Mouse (Mus musculus) heart, embryonic 14.5 days (tissue): ENCODE measurements around the gene Slc4a7. TPM values are rescaled to one million over a fixed set of nuclear protein-coding genes. Genes with fewer than 3 reads are reported as not detected.

Experiments
- ATAC-seq: fragments of 200-750 bp; cut with Nextera tagmentation; 2 replicates; pipeline ENCODE4 v1.8.0; 2017; ENCODE audit warnings: low read depth, moderate TSS enrichment; ENCODE audit not compliant: insufficient number of reproducible peaks, insufficient read depth, low FRiP score
- H3K27ac ChIP-seq, 2 experiments: fragments of 200-500 bp in 1 of 2; fragments of 300-500 bp in 1 of 2; sonication (generic) in 1 of 2; replicated peaks in 1 of 2; 2 replicates each; pipeline ENCODE4 v1.5.1; 2012 to 2014; ENCODE audit warnings: low read depth in 2 of 2, low read length in 2 of 2, control low read depth in 1 of 2, mild to moderate bottlenecking in 1 of 2, mixed read lengths in 1 of 2; ENCODE audit not compliant: control insufficient read depth in 1 of 2, insufficient read depth in 1 of 2
- H3K27me3 ChIP-seq: fragments of 300-500 bp; sonication (generic); 2 replicates; pipeline ENCODE4 v1.6.1; 2014; ENCODE audit warnings: mild to moderate bottlenecking, low read length, control low read depth; ENCODE audit not compliant: control insufficient read depth, insufficient read depth
- H3K36me3 ChIP-seq: fragments of 300-500 bp; sonication (generic); 2 replicates; pipeline ENCODE4 v1.6.1; 2014; ENCODE audit warnings: mild to moderate bottlenecking, control low read depth, low read length, mixed read lengths; ENCODE audit not compliant: control insufficient read depth, insufficient read depth
- H3K4me1 ChIP-seq, 2 experiments: fragments of 200-500 bp in 1 of 2; fragments of 300-500 bp in 1 of 2; sonication (generic) in 1 of 2; 2 replicates each; pipeline ENCODE4 v1.6.1; 2012 to 2014; ENCODE audit warnings: low read length in 2 of 2, control low read depth in 1 of 2, mixed read lengths in 1 of 2; ENCODE audit not compliant: control insufficient read depth in 2 of 2, insufficient read depth in 2 of 2
- H3K4me2 ChIP-seq: fragments of 300-500 bp; sonication (generic); 2 replicates; pipeline ENCODE4 v1.6.1; 2014; ENCODE audit warnings: mild to moderate bottlenecking, low read length
- H3K4me3 ChIP-seq, 2 experiments: fragments of 200-500 bp in 1 of 2; fragments of 300-500 bp in 1 of 2; sonication (generic) in 1 of 2; 2 replicates each; pipeline ENCODE4 v1.5.1; 2012 to 2014; ENCODE audit warnings: low read length in 2 of 2, mild to moderate bottlenecking in 2 of 2, control low read depth in 1 of 2, low read depth in 1 of 2, moderate library complexity in 1 of 2; ENCODE audit not compliant: control insufficient read depth in 1 of 2, insufficient read depth in 1 of 2
- H3K9ac ChIP-seq: fragments of 300-500 bp; sonication (generic); 2 replicates; pipeline ENCODE4 v1.6.1; 2014; ENCODE audit warnings: mild to moderate bottlenecking, low read length
- H3K9me3 ChIP-seq: fragments of 300-500 bp; sonication (generic); 2 replicates; pipeline ENCODE4 v1.6.1; 2016; ENCODE audit warnings: low read length, control low read depth; ENCODE audit not compliant: control insufficient read depth
- WGBS: fragments of 180-500 bp; shearing (Covaris S2); extraction: QIAGEN DNeasy Blood & Tissue Kit; methylation state at CpG from one replicate; pipeline ENCODE4 v1.1.7; 2014; 5-methylcytosine and 5-hydroxymethylcytosine counted together
- polyA plus RNA-seq: library from polyadenylated mRNA; unstranded; fragments of >200 nt; fragmentation: Nextera tagmentation; extraction: Ambion mirVana; gene quantifications from 2 replicates; pipeline ENCODE4 v1.2.1, GENCODE M21; 2014

Slc4a7 gene
- polyA plus RNA-seq, 1 experiment from 2014 or later, result 12.6 TPM

GRCm38 (mm10) chr14:14837627-14838026, 135.5 kb downstream of the Slc4a7 start:
- no peak overlapping the region for H3K27ac ChIP-seq
- H3K4me2 ChIP-seq, result no peak overlapping the region
- H3K9ac ChIP-seq, result no peak overlapping the region
- H3K4me1 ChIP-seq, result peaks cover 4% of the 10 kb centered on the region in 2 experiments; a peak in 2 of 4 replicates
- H3K9me3 ChIP-seq, result no peaks in the 10 kb centered on the region
- no peaks in the 10 kb centered on the region for H3K36me3 ChIP-seq
- no peak overlapping the region for H3K4me3 ChIP-seq
- 58% methylated on average over 4 of the region's 4 CpGs for WGBS
- no peaks in the 10 kb centered on the region for H3K27me3 ChIP-seq
- no peak for ATAC-seq

GRCm38 (mm10) chr14:14838109-14838508, 136.0 kb downstream of the Slc4a7 start:
- Histone ChIP-seq H3K27me3 (no peaks in the 10 kb centered on the region), H3K4me1 (no peaks in the 10 kb centered on the region), H3K27ac (no peak overlapping the region), H3K9me3 (no peaks in the 10 kb centered on the region), H3K36me3 (no peaks in the 10 kb centered on the region), H3K4me3 (no peak overlapping the region), H3K9ac (no peak overlapping the region), H3K4me2 (no peak overlapping the region)
- no peak for ATAC-seq
- 64% methylated on average over 1 of the region's 1 CpGs for WGBS

GRCm38 (mm10) chr14:14842734-14843530, 140.9 kb downstream of the Slc4a7 start:
- Histone ChIP-seq H3K9me3 (no peaks in the 10 kb centered on the region), H3K4me2 (no peak overlapping the region), H3K27ac (no peak overlapping the region), H3K4me1 (no peaks in the 10 kb centered on the region), H3K36me3 (no peaks in the 10 kb centered on the region), H3K9ac (no peak overlapping the region), H3K4me3 (no peak overlapping the region), H3K27me3 (no peaks in the 10 kb centered on the region)
- ATAC-seq, result no peak
- WGBS, result 81% methylated on average over 8 of the region's 8 CpGs

Other genes starting within 250 kb of the Slc4a7 start
- 0.04 TPM in 1 of 2 replicates, not detected in the other for gene Nek10, start 101.1 kb downstream of the Slc4a7 start, polyA plus RNA-seq